Mouse (Mus musculus): ENCODE data around the gene Tgfbr2.

Tgfbr2 gene

GRCm38 (mm10) chr9:116152878-116153277, 22.3 kb downstream of the Tgfbr2 start:
- no peak for DNase-seq (ENCODE audit: low spot score)

- no peak for DNase-seq (ENCODE audit: low spot score)
These were observed 24.3 kb downstream of the Tgfbr2 start for GRCm38 (mm10) chr9:116150725-116151396.

DNA sequence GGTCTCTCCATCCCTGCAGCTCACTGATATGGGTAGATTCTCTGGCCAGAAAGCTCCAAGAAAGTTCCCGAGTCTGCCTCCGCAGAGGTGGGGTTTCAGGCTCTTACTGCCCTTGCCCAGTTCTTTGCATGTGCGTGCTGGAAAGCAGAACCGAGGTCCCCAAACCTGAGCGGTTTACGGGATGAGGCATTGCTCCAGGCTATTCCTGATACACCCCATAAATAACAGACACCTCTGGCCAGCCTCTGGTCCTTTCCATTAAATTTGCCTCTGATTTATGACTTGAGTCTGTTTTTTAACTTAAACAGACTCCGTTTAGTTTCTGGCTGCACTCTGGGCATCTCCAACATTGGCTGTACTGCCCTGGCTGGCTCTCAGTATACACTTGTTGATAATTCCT, 26.4 kb downstream of the Tgfbr2 start:
- DNase-seq (ENCODE audit: low spot score) = no peak

DNA sequence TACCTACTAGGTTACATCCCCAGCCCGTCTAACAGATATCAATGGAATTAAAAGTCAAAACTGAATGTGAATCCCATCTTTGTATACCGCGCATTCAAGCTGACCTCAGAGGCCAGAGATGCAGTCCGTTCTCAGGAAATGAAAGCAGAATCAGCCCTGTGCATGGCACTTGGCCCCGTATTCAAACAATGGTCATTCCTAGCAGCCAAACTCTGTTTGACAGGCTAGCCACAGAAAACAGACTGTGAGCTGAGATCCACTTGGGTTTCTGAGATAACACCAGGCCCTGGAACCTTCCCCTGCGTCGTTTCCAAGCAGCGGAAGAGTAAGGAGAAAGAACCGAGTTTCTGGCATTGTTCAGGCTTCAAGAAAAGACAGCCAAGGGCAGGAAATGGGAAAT, 28.9 kb downstream of the Tgfbr2 start:
- no peak for DNase-seq (ENCODE audit: low spot score)

DNA sequence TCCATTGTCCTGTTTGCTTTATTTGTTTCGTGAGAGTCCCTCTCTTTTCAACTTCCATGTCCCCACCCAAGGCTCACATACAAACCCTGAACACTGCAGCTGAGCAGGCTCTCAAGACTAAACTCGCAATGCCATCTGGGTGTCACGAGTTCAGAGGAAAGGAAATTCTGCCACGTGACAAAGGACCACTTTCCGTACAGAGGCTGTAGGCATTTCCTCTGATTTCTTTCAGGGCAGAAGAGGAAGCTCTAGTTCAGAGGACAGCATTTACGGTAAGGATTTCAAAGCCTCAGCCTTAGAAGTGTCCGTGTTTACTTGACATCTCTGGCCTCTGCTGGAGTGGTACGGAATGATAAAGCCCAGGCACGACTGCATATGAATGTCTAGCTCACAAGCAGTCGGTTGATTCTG, 29.9 kb downstream of the Tgfbr2 start:
- DNase-seq (ENCODE audit: low spot score) = peak; percentile 54

DNA sequence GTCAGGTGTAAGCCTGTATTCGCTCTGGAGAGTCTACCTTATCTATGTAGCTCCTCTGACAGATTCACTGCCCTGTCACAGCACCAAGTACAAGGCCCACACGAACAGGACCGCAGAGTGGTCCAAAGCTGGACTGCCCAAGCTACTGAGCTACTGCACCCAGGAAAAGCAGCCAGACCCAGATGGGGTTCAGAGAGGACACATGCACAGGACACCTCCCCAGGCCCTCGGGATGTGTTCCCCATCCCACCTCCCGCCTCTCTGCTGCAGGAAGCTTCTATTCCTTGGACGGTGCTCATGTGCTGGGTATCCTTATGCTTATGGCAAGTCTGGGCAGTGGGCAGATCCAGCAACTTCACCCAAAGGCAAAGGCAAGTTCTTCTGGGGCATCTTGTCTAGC, 34.7 kb downstream of the Tgfbr2 start:
- DNase-seq (ENCODE audit: low spot score) = no peak

GRCm38 (mm10) chr9:116139549-116139948, 35.6 kb downstream of the Tgfbr2 start:
- DNase-seq (ENCODE audit: low spot score) = no peak

- DNase-seq (ENCODE audit: low spot score) = peak; percentile 63
These were observed 36.5 kb downstream of the Tgfbr2 start for GRCm38 (mm10) chr9:116138595-116139134.

GRCm38 (mm10) chr9:116137645-116138044, 37.5 kb downstream of the Tgfbr2 start:
- no peak for DNase-seq (ENCODE audit: low spot score)

GRCm38 (mm10) chr9:116136811-116137210, 38.3 kb downstream of the Tgfbr2 start:
- DNase-seq (ENCODE audit: low spot score) = no peak

GRCm38 (mm10) chr9:116136146-116136545, 39.0 kb downstream of the Tgfbr2 start:
- no peak for DNase-seq (ENCODE audit: low spot score)

DNA sequence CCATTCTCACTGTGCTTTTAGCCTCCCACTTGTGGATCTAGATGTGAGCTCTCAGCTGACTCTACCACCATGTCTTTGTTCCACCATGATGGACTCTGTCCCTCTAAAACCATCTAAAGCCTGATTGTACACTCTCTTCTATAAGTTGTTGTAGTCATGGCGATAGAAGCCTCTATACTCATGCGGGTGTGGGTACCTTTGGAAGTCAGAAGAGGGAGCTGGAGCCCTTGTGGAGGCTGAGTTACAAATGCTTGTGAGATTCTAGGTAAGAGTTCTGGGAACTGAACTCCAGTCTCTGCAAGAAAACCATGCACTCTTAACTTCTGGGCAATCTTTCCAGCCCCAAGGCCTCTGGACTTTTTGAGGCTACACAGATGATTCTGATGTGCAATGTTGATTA, 40.7 kb downstream of the Tgfbr2 start:
- no peak for DNase-seq (ENCODE audit: low spot score)

- no peak for DNase-seq (ENCODE audit: low spot score)
These were observed 41.7 kb downstream of the Tgfbr2 start for GRCm38 (mm10) chr9:116133312-116133980.

DNA sequence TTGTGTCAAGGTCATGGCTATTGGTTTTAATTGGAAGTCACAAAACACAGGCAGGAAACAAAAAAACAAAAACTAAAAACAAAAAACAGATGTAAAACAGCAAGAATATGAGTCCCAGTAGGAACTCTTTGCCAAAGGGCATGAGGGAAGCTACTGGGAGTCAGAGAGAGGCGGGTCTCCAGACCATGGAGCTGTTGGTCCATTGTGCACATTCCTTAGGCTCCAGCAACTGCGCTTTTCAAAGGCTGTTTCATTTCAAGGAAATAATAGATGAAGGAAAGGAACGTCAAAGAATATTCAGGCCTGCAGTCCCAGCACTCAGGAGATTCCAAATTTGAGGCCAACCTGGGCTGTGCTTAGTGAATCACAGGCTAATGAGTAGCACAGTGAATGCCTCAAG, 46.3 kb downstream of the Tgfbr2 start:
- no peak for DNase-seq (ENCODE audit: low spot score)

DNA sequence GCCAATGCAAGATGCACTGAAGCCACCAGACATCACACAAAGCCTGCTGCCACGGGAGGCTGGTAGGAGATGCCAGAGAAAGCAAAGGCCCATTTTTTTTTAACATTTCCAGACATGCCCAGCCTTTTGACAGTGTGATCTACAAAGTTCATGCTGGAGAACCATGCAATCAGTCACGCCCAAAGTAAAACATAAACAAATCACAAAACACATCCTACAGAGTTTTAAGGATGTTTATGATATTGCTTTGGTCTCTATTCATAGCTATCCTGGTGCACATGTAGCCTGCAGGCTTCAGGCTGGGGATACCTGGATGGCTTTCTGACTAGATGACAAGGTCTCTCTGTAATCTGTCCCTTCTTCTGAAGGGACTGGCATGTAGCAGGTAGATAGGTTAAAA, 46.8 kb downstream of the Tgfbr2 start:
- DNase-seq (ENCODE audit: low spot score) = no peak

DNA sequence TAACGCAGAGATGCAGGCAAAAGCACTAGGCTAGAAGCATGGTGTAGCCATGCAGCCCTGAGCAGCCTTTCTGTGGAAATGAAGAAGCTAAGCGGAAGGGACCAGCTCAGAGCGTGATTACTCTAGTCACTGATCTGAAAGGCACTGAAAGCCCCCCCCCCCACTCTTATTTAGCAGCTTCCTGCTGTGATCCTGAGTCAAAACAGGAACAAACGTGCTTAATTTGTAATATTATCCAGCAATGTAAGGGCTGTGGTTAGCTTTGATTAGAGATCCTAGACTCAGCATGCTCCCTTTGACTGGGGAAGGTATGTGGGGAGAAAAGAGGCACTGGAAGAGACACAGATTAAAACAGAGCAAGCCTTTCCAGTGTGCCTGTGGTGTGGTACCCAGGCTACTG, 48.7 kb downstream of the Tgfbr2 start:
- DNase-seq (ENCODE audit: low spot score) = no peak

DNA sequence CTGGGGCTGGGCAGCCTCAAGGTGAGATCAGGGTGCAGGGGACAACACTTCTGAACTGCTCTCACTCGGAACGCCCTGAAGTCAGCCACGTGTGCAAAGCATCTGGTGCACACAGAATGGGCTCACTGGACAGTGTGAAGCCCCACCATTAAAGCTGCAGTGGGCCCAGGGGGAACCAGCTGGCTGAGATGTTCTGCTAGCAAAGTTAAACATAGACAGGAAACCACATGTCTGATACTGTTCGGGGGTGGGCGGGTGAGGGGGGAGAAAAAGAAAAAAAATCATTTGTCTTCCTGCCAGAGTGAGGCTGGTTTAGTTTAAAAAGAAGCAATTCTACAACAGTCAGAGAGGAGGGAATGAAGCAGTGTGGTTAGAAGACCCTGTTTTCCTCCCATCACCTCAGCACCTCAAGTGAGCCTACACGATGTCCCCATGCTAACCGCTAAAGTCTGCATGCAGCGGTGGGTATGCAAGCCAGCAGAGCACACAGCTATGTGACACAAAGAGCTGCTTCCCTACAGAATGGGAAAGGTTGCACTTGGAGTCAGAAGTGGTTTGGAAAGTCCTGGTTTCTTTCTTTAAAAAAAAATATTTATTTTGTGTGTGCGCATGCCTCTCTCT, 52.1 kb downstream of the Tgfbr2 start:
- DNase-seq (ENCODE audit: low spot score) = peak; percentile 54

GRCm38 (mm10) chr9:116122544-116122943, 52.6 kb downstream of the Tgfbr2 start:
- DNase-seq (ENCODE audit: low spot score) = no peak

- peak; percentile 38 for DNase-seq (ENCODE audit: low spot score)
These were observed 53.7 kb downstream of the Tgfbr2 start for GRCm38 (mm10) chr9:116121472-116121871.

GRCm38 (mm10) chr9:116119990-116120389, 55.2 kb downstream of the Tgfbr2 start:
- no peak for DNase-seq (ENCODE audit: low spot score)

GRCm38 (mm10) chr9:116118332-116118872, 56.8 kb downstream of the Tgfbr2 start:
- no peak for DNase-seq (ENCODE audit: low spot score)

DNA sequence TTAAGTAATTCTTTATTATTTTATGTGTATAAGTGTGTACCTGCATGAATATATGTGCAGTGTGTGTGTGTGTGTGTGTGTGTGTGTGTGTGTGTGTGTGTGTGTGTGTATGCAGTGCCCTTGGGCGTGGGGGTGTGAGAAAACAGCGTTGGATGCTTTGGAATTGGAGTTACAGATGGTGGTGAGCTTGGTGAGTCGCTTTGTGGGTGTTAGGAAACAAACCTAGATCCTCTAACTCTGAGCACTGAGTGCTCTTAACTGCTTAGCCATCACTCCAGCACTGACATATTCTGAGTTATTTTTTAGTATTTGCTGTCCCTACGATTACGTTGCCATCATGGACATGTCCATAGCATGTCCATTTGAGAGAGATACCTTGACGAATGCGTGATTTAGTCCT, 59.3 kb downstream of the Tgfbr2 start:
- DNase-seq (ENCODE audit: low spot score) = no peak

DNA sequence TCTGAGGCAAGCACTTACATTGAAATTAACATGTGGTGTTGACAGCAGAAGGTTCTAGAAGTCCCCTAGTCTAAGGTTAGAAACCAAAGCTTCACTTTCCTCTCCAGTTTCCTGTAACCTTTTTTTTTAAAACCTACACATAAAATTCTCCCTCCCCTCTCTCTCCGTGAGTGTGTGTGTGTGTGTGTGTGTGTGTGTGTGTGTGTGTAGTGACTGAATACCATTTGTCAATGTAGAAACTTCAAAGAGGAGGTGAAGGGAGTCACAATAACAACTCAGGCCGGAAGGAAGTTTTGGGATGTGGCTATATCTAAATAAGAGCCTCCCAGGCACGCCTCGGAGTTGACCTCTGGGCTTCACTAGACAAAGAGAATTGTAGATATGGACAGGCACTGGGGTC, 60.8 kb downstream of the Tgfbr2 start:
- DNase-seq (ENCODE audit: low spot score) = no peak
